8 mouse cellular contexts compared by ENCODE assay signal in the genomic region with DNA sequence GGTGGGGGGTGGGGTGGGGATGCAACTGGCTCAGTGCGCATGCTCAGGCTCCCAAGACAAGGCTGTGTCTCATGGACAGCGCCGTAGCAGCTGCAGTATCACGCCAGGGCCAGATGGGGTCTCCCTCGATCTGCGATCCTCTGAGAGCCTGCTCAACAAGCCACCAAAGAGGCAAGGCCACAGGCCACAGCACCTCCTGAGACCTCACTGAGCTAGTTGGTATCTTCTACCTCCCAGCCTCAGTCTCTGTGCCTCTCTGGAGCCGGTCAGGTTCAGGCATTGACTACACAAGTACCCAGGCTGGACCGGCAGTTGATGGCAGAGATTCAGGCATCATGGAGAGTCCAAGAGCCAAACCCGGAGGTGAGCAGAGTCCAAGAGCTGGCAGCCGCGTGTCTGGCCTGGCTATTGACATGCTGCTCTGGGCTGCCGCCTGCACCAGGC. TPM values are rescaled to one million over a fixed set of nuclear protein-coding genes. Genes with fewer than 3 reads are reported as not detected.
A peak's percentile ranks its signal among the peaks of the same experiment; 100 is the strongest.
DNase-seq lines count a peak whose midpoint lies in the region; ATAC-seq lines count a peak whose summit lies in the region.

No protein-coding gene starts in this region.

- peak; percentile 88 for ATAC-seq in hindbrain, embryonic 13.5 days (ENCODE audit: low FRiP score)

- H3K9me3 ChIP-seq in hindbrain, embryonic 13.5 days = no peaks in the 10 kb centered on the region

- peak overlapping the region; percentile 65 for H3K27ac ChIP-seq in hindbrain, embryonic 13.5 days

- peaks cover 20% of the 10 kb centered on the region for H3K4me1 ChIP-seq in hindbrain, embryonic 13.5 days (replicated peaks)

- peak; percentile 45 for DNase-seq in adipocyte (ENCODE audit: low spot score)
- DNase-seq in cerebellum, postnatal 25 days = peak; percentile 97 to 98
- DNase-seq in frontal cortex, postnatal 36 days (ENCODE audit: low spot score in 2 of 2) = peak; percentile 88 to 97
- DNase-seq in layer of hippocampus, postnatal 14 days (ENCODE audit: low spot score in 2 of 2) = peak; percentile 91 to 95
- peak; percentile 75 for DNase-seq in lung, postnatal 25 days (ENCODE audit: low spot score)
- DNase-seq in right cerebral cortex, adult 18-20 months = peak; percentile 94
- peak; percentile 70 to 86 for DNase-seq in urinary bladder, postnatal 4 days (ENCODE audit: low spot score in 2 of 2)

- no peaks in the 10 kb centered on the region for H3K36me3 ChIP-seq in hindbrain, embryonic 13.5 days

- H3K4me2 ChIP-seq in hindbrain, embryonic 13.5 days = peak overlapping the region; percentile 44

- peak overlapping the region; percentile 61; the same call in 1 of the 2 replicates for H3K9ac ChIP-seq in hindbrain, embryonic 13.5 days

- WGBS in hindbrain, embryonic 13.5 days = 32% methylated on average over 12 of the region's 12 CpGs

- peaks cover 31% of the 10 kb centered on the region for H3K27me3 ChIP-seq in hindbrain, embryonic 13.5 days

- peak overlapping the region; percentile 12; the same call in 1 of the 2 replicates for H3K4me3 ChIP-seq in hindbrain, embryonic 13.5 days

RNA-seq across cellular contexts. Expression of gene Jph3, which starts 11.4 kb away (rescaled TPM):
- 87.0 and 90.0 TPM in 2 replicates for polyA plus RNA-seq in hindbrain, embryonic 13.5 days (2015; fragmentation: Nextera tagmentation; extraction: Ambion mirVana)
- total RNA-seq in layer of hippocampus, postnatal 14 days (2021) = 100 to 1,000 TPM; 212 to 217 TPM

Comparison
In these comparisons a context has a peak if more than half of its experiments do, and no peak if none do; other contexts are left out.
1. Peak in every context shown above with its lines: DNase-seq, ATAC-seq, H3K4me3 ChIP-seq and H3K27ac ChIP-seq.
2. DNase-seq: peak in every context shown above with its lines; median percentile 98 in cerebellum, postnatal 25 days; 94 in right cerebral cortex, adult 18-20 months; 93 in layer of hippocampus, postnatal 14 days; 92 in frontal cortex, postnatal 36 days; 78 in urinary bladder, postnatal 4 days; 75 in lung, postnatal 25 days; 45 in adipocyte.